In the genomic region with DNA sequence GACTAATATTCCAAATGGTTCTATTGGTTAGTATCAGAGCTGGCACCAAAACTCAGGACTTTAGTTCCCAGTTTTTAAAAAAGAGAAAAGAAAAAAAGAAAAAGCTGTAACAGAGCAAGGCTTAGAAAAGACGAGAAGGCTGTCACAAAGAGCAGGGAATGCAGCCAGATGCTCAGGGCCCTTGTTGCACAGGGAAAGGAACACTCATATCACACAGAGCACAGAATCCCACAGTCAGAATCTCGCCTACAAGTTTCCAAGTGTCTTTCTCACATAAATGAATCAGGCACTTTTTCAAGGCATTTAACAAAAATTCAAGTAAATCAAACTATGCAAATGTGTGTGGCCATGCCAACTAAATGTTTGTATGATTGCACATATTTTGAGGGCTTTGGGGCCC, we compare ENCODE assay signal across 23 mouse cellular contexts.
A peak's percentile ranks its signal among the peaks of the same experiment; 100 is the strongest.
DNase-seq lines count a peak whose midpoint lies in the region; ATAC-seq and TF ChIP-seq lines count a peak whose summit lies in the region.
"Had no signal": no experiment of that assay in that cellular context is flagged by ENCODE, and none has a peak within 500 bp of the region (broad histone marks: within the 10 kb centered on the region; RNA-seq: fewer than 3 reads in every experiment).

No protein-coding gene starts in this region.

- peak overlapping the region; percentile 38 for H3K27ac ChIP-seq in hindbrain, embryonic 15.5 days (replicated peaks)
- no peak overlapping the region for H3K27ac ChIP-seq in hindbrain, embryonic 16.5 days (ENCODE audit: low read depth, low read length)
- H3K27ac ChIP-seq in midbrain, embryonic 15.5 days, result 0 out of 2 replicates have a peak overlapping the region, but pooled peaks have one; percentile 17
- H3K27ac ChIP-seq in midbrain, embryonic 11.5 days (ENCODE audit: low read depth, low read length), result no peak overlapping the region
- H3K27ac ChIP-seq in left cerebral cortex, adult 2 months, result peak overlapping the region; percentile 42; the same call in 1 of the 2 replicates
- H3K27ac ChIP-seq: heart, embryonic 13.5 days; hindbrain, embryonic 14.5 days; kidney, embryonic 15.5 days; limb, embryonic 15.5 days; liver, embryonic 15.5 days; midbrain, embryonic 12.5 days had no signal

- no peak overlapping the region for H3K4me2 ChIP-seq in hindbrain, embryonic 15.5 days
- H3K4me2 ChIP-seq in hindbrain, embryonic 16.5 days (ENCODE audit: low read length), result no peak overlapping the region
- no peak overlapping the region for H3K4me2 ChIP-seq in midbrain, embryonic 15.5 days
- no peak overlapping the region for H3K4me2 ChIP-seq in midbrain, embryonic 11.5 days
- H3K4me2 ChIP-seq: heart, embryonic 13.5 days; hindbrain, embryonic 14.5 days; kidney, embryonic 15.5 days; limb, embryonic 15.5 days; liver, embryonic 15.5 days; midbrain, embryonic 12.5 days had no signal

- intact Hi-C loops in left cerebral cortex, adult 2 months (cut with DNase I), result loop anchor here (10.0 kb wide), 1 partner anchor 88 kb away; no protein-coding TSS in a partner anchor

- no peaks in the 10 kb centered on the region for H3K36me3 ChIP-seq in hindbrain, embryonic 15.5 days
- no peaks in the 10 kb centered on the region for H3K36me3 ChIP-seq in hindbrain, embryonic 16.5 days (ENCODE audit: control insufficient read depth, insufficient read depth, low read length)
- no peaks in the 10 kb centered on the region for H3K36me3 ChIP-seq in midbrain, embryonic 15.5 days (replicated peaks)
- H3K36me3 ChIP-seq in midbrain, embryonic 11.5 days (ENCODE audit: control insufficient read depth, insufficient read depth, low read length), result no peaks in the 10 kb centered on the region
- H3K36me3 ChIP-seq: heart, embryonic 13.5 days; kidney, embryonic 15.5 days; limb, embryonic 15.5 days; liver, embryonic 15.5 days; midbrain, embryonic 12.5 days had no signal

- ATAC-seq in cerebellum, adult (ENCODE audit: insufficient number of reproducible peaks, low FRiP score, low TSS enrichment), result no peak
- ATAC-seq in hindbrain, embryonic 15.5 days (ENCODE audit: low FRiP score, low read depth), result no peak
- ATAC-seq in hindbrain, embryonic 16.5 days, result no peak
- no peak for ATAC-seq in midbrain, embryonic 15.5 days (replicated peaks)
- ATAC-seq in midbrain, embryonic 11.5 days (ENCODE audit: low FRiP score), result no peak
- ATAC-seq: intestine, postnatal 0 days; Patski had no signal

- no peak for TF ChIP-seq CTCF in left cerebral cortex, adult 2 months (IDR thresholded peaks at IDR 0.05)

- H3K9ac ChIP-seq in hindbrain, embryonic 15.5 days, result no peak overlapping the region
- H3K9ac ChIP-seq in hindbrain, embryonic 16.5 days (ENCODE audit: low read depth, low read length), result no peak overlapping the region
- no peak overlapping the region for H3K9ac ChIP-seq in midbrain, embryonic 15.5 days
- no peak overlapping the region for H3K9ac ChIP-seq in midbrain, embryonic 11.5 days (ENCODE audit: low read length)
- H3K9ac ChIP-seq: heart, embryonic 13.5 days; hindbrain, embryonic 14.5 days; kidney, embryonic 15.5 days; limb, embryonic 15.5 days; liver, embryonic 15.5 days; midbrain, embryonic 12.5 days had no signal

- no peaks in the 10 kb centered on the region for H3K9me3 ChIP-seq in hindbrain, embryonic 15.5 days
- no peaks in the 10 kb centered on the region for H3K9me3 ChIP-seq in hindbrain, embryonic 16.5 days (ENCODE audit: control insufficient read depth, low read length)
- no peaks in the 10 kb centered on the region for H3K9me3 ChIP-seq in midbrain, embryonic 15.5 days
- no peaks in the 10 kb centered on the region for H3K9me3 ChIP-seq in midbrain, embryonic 11.5 days (ENCODE audit: control insufficient read depth, low read length)
- H3K9me3 ChIP-seq: heart, embryonic 13.5 days; kidney, embryonic 15.5 days; limb, embryonic 15.5 days; liver, embryonic 15.5 days; midbrain, embryonic 12.5 days had no signal

- no peaks in the 10 kb centered on the region for H3K27me3 ChIP-seq in hindbrain, embryonic 15.5 days
- H3K27me3 ChIP-seq in hindbrain, embryonic 16.5 days (replicated peaks; ENCODE audit: control insufficient read depth, insufficient read depth, low read length), result no peaks in the 10 kb centered on the region
- H3K27me3 ChIP-seq in midbrain, embryonic 15.5 days (replicated peaks), result no peaks in the 10 kb centered on the region
- no peaks in the 10 kb centered on the region for H3K27me3 ChIP-seq in midbrain, embryonic 11.5 days (ENCODE audit: control insufficient read depth, insufficient read depth, low read length)
- H3K27me3 ChIP-seq: heart, embryonic 13.5 days; kidney, embryonic 15.5 days; limb, embryonic 15.5 days; liver, embryonic 15.5 days; midbrain, embryonic 12.5 days; Patski had no signal

- WGBS in hindbrain, embryonic 15.5 days, result 35% methylated on average over 2 of the region's 2 CpGs
- 45% methylated on average over 2 of the region's 2 CpGs for WGBS in hindbrain, embryonic 16.5 days
- 33% methylated on average over 2 of the region's 2 CpGs for WGBS in midbrain, embryonic 15.5 days
- 64% methylated on average over 2 of the region's 2 CpGs for WGBS in midbrain, embryonic 11.5 days

- no peaks in the 10 kb centered on the region for H3K4me1 ChIP-seq in hindbrain, embryonic 15.5 days (replicated peaks)
- H3K4me1 ChIP-seq in hindbrain, embryonic 16.5 days (ENCODE audit: control insufficient read depth, insufficient read depth, low read depth, low read length), result peaks cover 4% of the 10 kb centered on the region; the same call in 1 of the 2 replicates
- peaks cover 7% of the 10 kb centered on the region for H3K4me1 ChIP-seq in midbrain, embryonic 15.5 days
- no peaks in the 10 kb centered on the region for H3K4me1 ChIP-seq in midbrain, embryonic 11.5 days (ENCODE audit: control insufficient read depth, insufficient read depth, low read length)
- H3K4me1 ChIP-seq: kidney, embryonic 15.5 days; limb, embryonic 15.5 days; midbrain, embryonic 12.5 days had no signal

- DNase-seq in cerebellum, postnatal 10 days, result peak; percentile 16 to 36
- DNase-seq in midbrain, embryonic 11.5 days (ENCODE audit: low spot score, missing footprints), result no peak
- no peak for DNase-seq in left cerebral cortex, adult 2 months (ENCODE audit: extremely low spot score in 1 of 2, low spot score in 2 of 2)
- DNase-seq in urinary bladder, adult 18-20 months (ENCODE audit: low spot score in 2 of 2), result no peak
- DNase-seq: adrenal gland, postnatal 10 days; cerebellum, adult 18-20 months; gastrocnemius, postnatal 14 days; heart, adult 18-20 months; spleen, adult 18-20 months; thymus, adult 18-20 months; thymus, postnatal 4 days had no signal

- H3K4me3 ChIP-seq in hindbrain, embryonic 15.5 days, result no peak overlapping the region
- no peak overlapping the region for H3K4me3 ChIP-seq in hindbrain, embryonic 16.5 days (ENCODE audit: low read length)
- no peak overlapping the region for H3K4me3 ChIP-seq in midbrain, embryonic 15.5 days
- H3K4me3 ChIP-seq in midbrain, embryonic 11.5 days (ENCODE audit: low read depth, low read length), result no peak overlapping the region
- H3K4me3 ChIP-seq in left cerebral cortex, adult 2 months, result no peak overlapping the region
- H3K4me3 ChIP-seq: heart, embryonic 13.5 days; kidney, embryonic 15.5 days; limb, embryonic 15.5 days; liver, embryonic 15.5 days; midbrain, embryonic 12.5 days had no signal

Comparison
In these comparisons a context has a peak if more than half of its experiments do, and no peak if none do; other contexts are left out.
1. H3K27ac ChIP-seq: peak in hindbrain, embryonic 15.5 days (single experiment), midbrain, embryonic 15.5 days (single experiment) and left cerebral cortex, adult 2 months (single experiment); none in hindbrain, embryonic 16.5 days (single experiment) and midbrain, embryonic 11.5 days (single experiment).
2. DNase-seq: peak in cerebellum, postnatal 10 days (2 of 2); none in midbrain, embryonic 11.5 days (single experiment), left cerebral cortex, adult 2 months (0 of 2) and urinary bladder, adult 18-20 months (0 of 2).